Mouse (Mus musculus): ENCODE results near the gene Olfr1380. TPM values are rescaled to one million over a fixed set of nuclear protein-coding genes. Genes with fewer than 3 reads are reported as not detected.
"Not testable (repeated sequence)": the region's sequence is repeated elsewhere in the genome, so short reads cannot be mapped to it uniquely, and the experiment has no call there.

Olfr1380 gene
- polyA plus RNA-seq, 1 experiment from 2014 or later = not detected

- Histone ChIP-seq H3K27me3 (replicated peaks) (peaks cover 34% of the 10 kb centered on the region), H3K4me3 (replicated peaks) (peak within 1 kb of the TSS; percentile 45), H3K9ac (peak within 1 kb of the TSS; percentile 37), H3K4me2 (replicated peaks) (peak within 1 kb of the TSS; percentile 83)
- not testable (repeated sequence) for H3K4me1 ChIP-seq (replicated peaks); H3K36me3 ChIP-seq; H3K9me3 ChIP-seq; H3K27ac ChIP-seq
- 5% methylated on average over 47 of the region's 61 CpGs for WGBS
- peak; percentile 88 for ATAC-seq
Observed at GRCm38 (mm10) chr11:49608938-49609867, 52.5 kb downstream of the Olfr1380 start, which contains the start of gene Flt4. Gene Flt4, plus strand, starts transcription at chr11:49609263.

GRCm38 (mm10) chr11:49609868-49610824, 53.5 kb downstream of the Olfr1380 start:
- H3K27me3 ChIP-seq (replicated peaks) = peaks cover 34% of the 10 kb centered on the region
- WGBS = 2% methylated on average over 49 of the region's 52 CpGs
- peak overlapping the region; percentile 37 for H3K9ac ChIP-seq

GRCm38 (mm10) chr11:49611349-49611748, 54.7 kb downstream of the Olfr1380 start:
- not testable (repeated sequence) for H3K27ac ChIP-seq; H3K4me1 ChIP-seq (replicated peaks); H3K9me3 ChIP-seq; H3K36me3 ChIP-seq; H3K9ac ChIP-seq; H3K4me3 ChIP-seq (replicated peaks); H3K4me2 ChIP-seq (replicated peaks); ATAC-seq
- 21% methylated on average over 3 of the region's 3 CpGs for WGBS
- peaks cover 34% of the 10 kb centered on the region for H3K27me3 ChIP-seq (replicated peaks)

More at GRCm38 (mm10) chr11:49609868-49610824, 53.5 kb downstream of the Olfr1380 start:
- Histone ChIP-seq H3K4me3 (replicated peaks) (peak overlapping the region; percentile 45), H3K4me2 (replicated peaks) (peak overlapping the region; percentile 83)
- not testable (repeated sequence) for H3K27ac ChIP-seq; H3K9me3 ChIP-seq; H3K36me3 ChIP-seq; H3K4me1 ChIP-seq (replicated peaks)
- peak; percentile 13; the same call in 1 of the 2 replicates for ATAC-seq

GRCm38 (mm10) chr11:49612154-49612553, 55.5 kb downstream of the Olfr1380 start:
- H3K4me2 ChIP-seq (replicated peaks) = no peak overlapping the region
- WGBS = 54% methylated on average over 3 of the region's 3 CpGs

GRCm38 (mm10) chr11:49613349-49613748, 56.7 kb downstream of the Olfr1380 start:
- 14% methylated on average over 10 of the region's 10 CpGs for WGBS
- Histone ChIP-seq H3K4me3 (replicated peaks) (no peak overlapping the region), H3K27ac (no peak overlapping the region), H3K27me3 (replicated peaks) (peaks cover 30% of the 10 kb centered on the region), H3K36me3 (no peaks in the 10 kb centered on the region), H3K9ac (no peak overlapping the region), H3K4me2 (replicated peaks) (no peak overlapping the region), H3K4me1 (replicated peaks) (no peaks in the 10 kb centered on the region), H3K9me3 (no peaks in the 10 kb centered on the region)
- peak; percentile 53; the same call in 1 of the 2 replicates for ATAC-seq

More at GRCm38 (mm10) chr11:49612154-49612553, 55.5 kb downstream of the Olfr1380 start:
- Histone ChIP-seq H3K9me3 (no peaks in the 10 kb centered on the region), H3K4me3 (replicated peaks) (no peak overlapping the region), H3K27ac (no peak overlapping the region), H3K27me3 (replicated peaks) (peaks cover 34% of the 10 kb centered on the region), H3K36me3 (no peaks in the 10 kb centered on the region), H3K9ac (no peak overlapping the region), H3K4me1 (replicated peaks) (no peaks in the 10 kb centered on the region)
- no peak for ATAC-seq

Other genes starting within 250 kb of the Olfr1380 start
- not detected in 2 replicates for gene Olfr1391, start 234.1 kb upstream of the Olfr1380 start, polyA plus RNA-seq (2015; fragmentation: Nextera tagmentation; extraction: Ambion mirVana)
- gene Olfr1390, start 221.7 kb upstream of the Olfr1380 start, polyA plus RNA-seq (2015; fragmentation: Nextera tagmentation; extraction: Ambion mirVana) = not detected in 2 replicates
- not detected in 2 replicates for gene Olfr1389, start 133.8 kb upstream of the Olfr1380 start, polyA plus RNA-seq (2015; fragmentation: Nextera tagmentation; extraction: Ambion mirVana)
- 0.06 and 0.10 TPM in 2 replicates for gene Olfr1388, start 120.3 kb upstream of the Olfr1380 start, polyA plus RNA-seq (2015; fragmentation: Nextera tagmentation; extraction: Ambion mirVana)
- not detected in 2 replicates for gene Olfr1387, start 101.5 kb upstream of the Olfr1380 start, polyA plus RNA-seq (2015; fragmentation: Nextera tagmentation; extraction: Ambion mirVana)
- not detected in 2 replicates for gene Olfr1386, start 91.8 kb upstream of the Olfr1380 start, polyA plus RNA-seq (2015; fragmentation: Nextera tagmentation; extraction: Ambion mirVana)
- not detected in 2 replicates for gene Olfr1385, start 67.8 kb upstream of the Olfr1380 start, polyA plus RNA-seq (2015; fragmentation: Nextera tagmentation; extraction: Ambion mirVana)
- not detected in 2 replicates for gene Olfr1384, start 50.2 kb upstream of the Olfr1380 start, polyA plus RNA-seq (2015; fragmentation: Nextera tagmentation; extraction: Ambion mirVana)
- gene Olfr1383, start 37.2 kb upstream of the Olfr1380 start, polyA plus RNA-seq (2015; fragmentation: Nextera tagmentation; extraction: Ambion mirVana) = not detected in 2 replicates
- not detected in 2 replicates for gene Olfr1382, start 28.6 kb upstream of the Olfr1380 start, polyA plus RNA-seq (2015; fragmentation: Nextera tagmentation; extraction: Ambion mirVana)
- gene Olfr1381, start 13.4 kb upstream of the Olfr1380 start, polyA plus RNA-seq (2015; fragmentation: Nextera tagmentation; extraction: Ambion mirVana) = not detected in 2 replicates
- 4.5 TPM in 2 replicates for gene Flt4, start 52.4 kb downstream of the Olfr1380 start, polyA plus RNA-seq (2015; fragmentation: Nextera tagmentation; extraction: Ambion mirVana)
- not detected in 2 replicates for gene Scgb3a1, start 106.7 kb downstream of the Olfr1380 start, polyA plus RNA-seq (2015; fragmentation: Nextera tagmentation; extraction: Ambion mirVana)
- 42.3 and 47.5 TPM in 2 replicates for gene Cnot6, start 155.8 kb downstream of the Olfr1380 start, polyA plus RNA-seq (2015; fragmentation: Nextera tagmentation; extraction: Ambion mirVana)
- 6.5 and 6.7 TPM in 2 replicates for gene Gfpt2, start 237.3 kb downstream of the Olfr1380 start, polyA plus RNA-seq (2015; fragmentation: Nextera tagmentation; extraction: Ambion mirVana)

All from intestine, embryonic 15.5 days (tissue).